ENCODE assay signal across 20 mouse cellular contexts in the genomic region with DNA sequence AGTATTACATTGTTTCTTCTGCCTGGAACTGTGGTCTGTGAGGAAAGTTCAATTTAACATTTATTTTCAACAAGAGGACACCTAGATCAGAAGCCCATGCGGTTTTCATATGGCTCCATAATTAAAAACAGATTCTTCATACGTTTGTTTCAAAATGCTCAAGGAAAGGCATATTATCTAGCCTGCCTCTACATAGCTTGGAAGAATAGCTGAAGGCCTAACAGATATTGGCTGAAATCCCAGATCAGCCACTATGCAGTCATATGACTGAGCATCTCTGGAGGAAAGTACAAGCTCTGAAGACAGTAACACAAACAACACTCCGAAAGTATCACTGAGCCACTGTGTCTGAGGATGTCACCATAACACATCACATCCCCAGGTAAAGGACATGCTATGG.
DNase-seq lines count a peak whose midpoint lies in the region; ATAC-seq and TF ChIP-seq lines count a peak whose summit lies in the region.
"Had no signal": no experiment of that assay in that cellular context is flagged by ENCODE, and none has a peak within 500 bp of the region (broad histone marks: within the 10 kb centered on the region; RNA-seq: fewer than 3 reads in every experiment).

No protein-coding gene starts in this region.

- H3K9me3 ChIP-seq in kidney, embryonic 15.5 days (replicated peaks): no peaks in the 10 kb centered on the region
- H3K9me3 ChIP-seq in midbrain, postnatal 0 days (ENCODE audit: low read length): no peaks in the 10 kb centered on the region
- H3K9me3 ChIP-seq in midbrain, embryonic 15.5 days: no peaks in the 10 kb centered on the region
- H3K9me3 ChIP-seq in neural tube, embryonic 15.5 days (replicated peaks): no peaks in the 10 kb centered on the region
- H3K9me3 ChIP-seq: hindbrain, embryonic 13.5 days; limb, embryonic 12.5 days; liver, embryonic 15.5 days; megakaryocyte, embryonic 14.5 days had no signal

- 0 out of 2 replicates have a peak, but pooled peaks cover under 1% of the 10 kb centered on the region for H3K36me3 ChIP-seq in kidney, embryonic 15.5 days
- no peaks in the 10 kb centered on the region for H3K36me3 ChIP-seq in midbrain, postnatal 0 days (ENCODE audit: insufficient read depth, low read length)
- no peaks in the 10 kb centered on the region for H3K36me3 ChIP-seq in midbrain, embryonic 15.5 days (replicated peaks)
- H3K36me3 ChIP-seq in neural tube, embryonic 15.5 days: no peaks in the 10 kb centered on the region; the same call in 1 of the 2 replicates
- H3K36me3 ChIP-seq: hindbrain, embryonic 13.5 days; liver, embryonic 15.5 days had no signal

- ATAC-seq in kidney, embryonic 15.5 days (replicated peaks; ENCODE audit: low FRiP score): no peak
- ATAC-seq in midbrain, postnatal 0 days (ENCODE audit: low FRiP score): no peak
- ATAC-seq in midbrain, embryonic 15.5 days (replicated peaks): no peak
- no peak for ATAC-seq in neural tube, embryonic 15.5 days (ENCODE audit: low FRiP score)
- ATAC-seq: intestine, embryonic 16.5 days; midbrain, embryonic 16.5 days had no signal

- no peak overlapping the region for H3K4me3 ChIP-seq in kidney, embryonic 15.5 days (replicated peaks)
- no peak overlapping the region for H3K4me3 ChIP-seq in midbrain, postnatal 0 days (ENCODE audit: low read depth, low read length)
- no peak overlapping the region for H3K4me3 ChIP-seq in midbrain, embryonic 15.5 days
- no peak overlapping the region for H3K4me3 ChIP-seq in neural tube, embryonic 15.5 days (replicated peaks)
- H3K4me3 ChIP-seq: hindbrain, embryonic 13.5 days; limb, embryonic 12.5 days; liver, embryonic 15.5 days; megakaryocyte, embryonic 14.5 days had no signal

- H3K4me1 ChIP-seq in kidney, embryonic 15.5 days: no peaks in the 10 kb centered on the region
- H3K4me1 ChIP-seq in midbrain, postnatal 0 days (ENCODE audit: insufficient read depth, low read length): no peaks in the 10 kb centered on the region
- no peaks in the 10 kb centered on the region for H3K4me1 ChIP-seq in midbrain, embryonic 15.5 days
- H3K4me1 ChIP-seq in neural tube, embryonic 15.5 days: no peaks in the 10 kb centered on the region
- H3K4me1 ChIP-seq: hindbrain, embryonic 13.5 days; liver, embryonic 15.5 days; megakaryocyte, embryonic 14.5 days had no signal

- no peak overlapping the region for H3K27ac ChIP-seq in kidney, embryonic 15.5 days
- no peak overlapping the region for H3K27ac ChIP-seq in midbrain, postnatal 0 days (ENCODE audit: low read depth, low read length)
- H3K27ac ChIP-seq in midbrain, embryonic 15.5 days: no peak overlapping the region
- no peak overlapping the region for H3K27ac ChIP-seq in neural tube, embryonic 15.5 days (replicated peaks)
- H3K27ac ChIP-seq: hindbrain, embryonic 13.5 days; limb, embryonic 12.5 days; liver, embryonic 15.5 days had no signal

- H3K9ac ChIP-seq in kidney, embryonic 15.5 days: no peak overlapping the region
- no peak overlapping the region for H3K9ac ChIP-seq in midbrain, postnatal 0 days (replicated peaks; ENCODE audit: low read length, poor library complexity, severe bottlenecking)
- no peak overlapping the region for H3K9ac ChIP-seq in midbrain, embryonic 15.5 days
- H3K9ac ChIP-seq in neural tube, embryonic 15.5 days (replicated peaks): no peak overlapping the region
- H3K9ac ChIP-seq: hindbrain, embryonic 13.5 days; limb, embryonic 12.5 days; liver, embryonic 15.5 days had no signal

- no peaks in the 10 kb centered on the region for H3K27me3 ChIP-seq in kidney, embryonic 15.5 days
- H3K27me3 ChIP-seq in midbrain, postnatal 0 days (ENCODE audit: insufficient read depth, low read length): no peaks in the 10 kb centered on the region
- H3K27me3 ChIP-seq in midbrain, embryonic 15.5 days (replicated peaks): no peaks in the 10 kb centered on the region
- no peaks in the 10 kb centered on the region for H3K27me3 ChIP-seq in neural tube, embryonic 15.5 days (replicated peaks)
- H3K27me3 ChIP-seq: hindbrain, embryonic 13.5 days; limb, embryonic 12.5 days; liver, embryonic 15.5 days; megakaryocyte, embryonic 14.5 days had no signal

- DNase-seq in embryo, embryonic 11 days: peak; percentile 11
- no peak for DNase-seq in embryo, embryonic 10 days (ENCODE audit: low spot score)
- peak; percentile 41 for DNase-seq in kidney, adult 9 months
- DNase-seq in midbrain, postnatal 0 days (ENCODE audit: low spot score): peak; percentile 8
- DNase-seq in T-cell, adult 2 months (ENCODE audit: low spot score): no peak
- DNase-seq: adrenal gland, postnatal 14 days; cerebellum, adult 8-10 months; gastrocnemius, postnatal 25 days; layer of hippocampus, adult 9-11 months; right cerebral cortex, adult 18-20 months; thymus, adult 2 months had no signal

- no peak for TF ChIP-seq CTCF in midbrain, postnatal 0 days (IDR thresholded peaks at IDR 0.05)

- WGBS in kidney, embryonic 15.5 days: 65% methylated on average over 3 of the region's 3 CpGs
- 81% methylated on average over 3 of the region's 3 CpGs for WGBS in midbrain, postnatal 0 days
- 83% methylated on average over 3 of the region's 3 CpGs for WGBS in midbrain, embryonic 15.5 days
- 81% methylated on average over 3 of the region's 3 CpGs for WGBS in neural tube, embryonic 15.5 days

- no peak overlapping the region for H3K4me2 ChIP-seq in kidney, embryonic 15.5 days
- no peak overlapping the region for H3K4me2 ChIP-seq in midbrain, postnatal 0 days (ENCODE audit: low read depth, low read length, poor library complexity, severe bottlenecking)
- H3K4me2 ChIP-seq in midbrain, embryonic 15.5 days: no peak overlapping the region
- H3K4me2 ChIP-seq in neural tube, embryonic 15.5 days: no peak overlapping the region
- H3K4me2 ChIP-seq: hindbrain, embryonic 13.5 days; limb, embryonic 12.5 days; liver, embryonic 15.5 days had no signal

Comparison
In these comparisons a context has a peak if more than half of its experiments do, and no peak if none do; other contexts are left out.
1. DNase-seq: peak in embryo, embryonic 11 days (single experiment), kidney, adult 9 months (single experiment) and midbrain, postnatal 0 days (single experiment); none in embryo, embryonic 10 days (single experiment) and T-cell, adult 2 months (single experiment).